Mouse (Mus musculus) embryonic facial prominence, embryonic 11.5 days (tissue): ENCODE data around the gene Sqor. TPM values are rescaled to one million over a fixed set of nuclear protein-coding genes. Genes with fewer than 3 reads are reported as not detected.

Source experiments
- ATAC-seq: fragments of 200-750 bp; cut with Nextera tagmentation; replicated peaks from 2 replicates; pipeline ENCODE4 v1.8.0; 2017; ENCODE audit warnings: low read depth; ENCODE audit not compliant: insufficient number of reproducible peaks, low FRiP score, low TSS enrichment
- DNase-seq: peaks from one replicate; pipeline ENCODE4 v3.0.0-alpha.2; 2015; ENCODE audit warnings: low spot score
- H3K27ac ChIP-seq: fragments of 300-500 bp; sonication (generic); replicated peaks from 2 replicates; pipeline ENCODE4 v1.5.1; 2014; ENCODE audit warnings: mild to moderate bottlenecking, low read depth, low read length, control low read depth
- H3K27me3 ChIP-seq: fragments of 300-500 bp; sonication (generic); 2 replicates; pipeline ENCODE4 v1.6.1; 2014; ENCODE audit warnings: mild to moderate bottlenecking, low read length, moderate library complexity, mixed read lengths; ENCODE audit not compliant: control insufficient read depth, insufficient read depth
- H3K36me3 ChIP-seq: fragments of 300-500 bp; sonication (generic); replicated peaks from 2 replicates; pipeline ENCODE4 v1.6.1; 2014; ENCODE audit warnings: low read depth, mild to moderate bottlenecking, low read length, moderate library complexity, mixed read lengths; ENCODE audit not compliant: control insufficient read depth, insufficient read depth
- H3K4me1 ChIP-seq: fragments of 300-500 bp; sonication (generic); 2 replicates; pipeline ENCODE4 v1.6.1; 2014; ENCODE audit warnings: low read length, mixed read lengths; ENCODE audit not compliant: control insufficient read depth, insufficient read depth
- H3K4me2 ChIP-seq: fragments of 300-500 bp; sonication (generic); 2 replicates; pipeline ENCODE4 v1.6.1; 2014; ENCODE audit warnings: low read depth, mild to moderate bottlenecking, control low read depth, low read length, moderate library complexity
- H3K4me3 ChIP-seq: fragments of 300-500 bp; sonication (generic); 2 replicates; pipeline ENCODE4 v1.5.1; 2014; ENCODE audit warnings: low read depth, low read length, control low read depth
- H3K9ac ChIP-seq: fragments of 300-500 bp; sonication (generic); replicated peaks from 2 replicates; pipeline ENCODE4 v1.6.1; 2014; ENCODE audit warnings: mild to moderate bottlenecking, control low read depth, low read length
- H3K9me3 ChIP-seq: fragments of 300-500 bp; sonication (generic); replicated peaks from 2 replicates; pipeline ENCODE4 v1.6.1; 2016; ENCODE audit warnings: mild to moderate bottlenecking, low read length, inconsistent platforms, mixed read lengths; ENCODE audit not compliant: control insufficient read depth
- WGBS: fragments of 180-500 bp; shearing (Covaris S2); extraction: QIAGEN DNeasy Blood & Tissue Kit; methylation state at CpG from one replicate; pipeline ENCODE4 v1.1.7; 2014; 5-methylcytosine and 5-hydroxymethylcytosine counted together
- polyA plus RNA-seq: library from polyadenylated mRNA; unstranded; fragments of >200 nt; fragmentation: Nextera tagmentation; extraction: Ambion mirVana; gene quantifications from 2 replicates; pipeline ENCODE4 v1.2.1, GENCODE M21; 2014

Gene Sqor
- polyA plus RNA-seq, 1 experiment from 2014 or later: 3.2 TPM

- WGBS: 23% methylated on average over 7 of the region's 7 CpGs
- no peaks in the 10 kb centered on the region for H3K4me1 ChIP-seq
- ATAC-seq (no peak), DNase-seq (no peak)
- no peak overlapping the region for H3K27ac ChIP-seq
- peak overlapping the region; percentile 86 for H3K9ac ChIP-seq
- H3K9me3 ChIP-seq: no peaks in the 10 kb centered on the region
- H3K4me2 ChIP-seq: peak overlapping the region; percentile 26
- H3K36me3 ChIP-seq: no peaks in the 10 kb centered on the region
- H3K4me3 ChIP-seq: peak overlapping the region; percentile 64
- no peaks in the 10 kb centered on the region for H3K27me3 ChIP-seq
Measured at GRCm38 (mm10) chr2:122739023-122739422, 26.0 kb upstream of the Sqor start.

GRCm38 (mm10) chr2:122746461-122746860 lies 18.6 kb upstream of the Sqor start:
- no peaks in the 10 kb centered on the region for H3K27me3 ChIP-seq
- H3K9me3 ChIP-seq: no peaks in the 10 kb centered on the region
- WGBS: 89% methylated on average over 9 of the region's 9 CpGs
- no peaks in the 10 kb centered on the region for H3K4me1 ChIP-seq
- H3K4me3 ChIP-seq: no peak overlapping the region
- DNase-seq: no peak
- H3K4me2 ChIP-seq: no peak overlapping the region
- H3K36me3 ChIP-seq: no peaks in the 10 kb centered on the region
- H3K9ac ChIP-seq: no peak overlapping the region
- no peak overlapping the region for H3K27ac ChIP-seq
- ATAC-seq: no peak

- H3K27me3 ChIP-seq: no peaks in the 10 kb centered on the region
- H3K4me3 ChIP-seq: no peak overlapping the region
- DNase-seq: peak; percentile 82
- H3K27ac ChIP-seq: no peak overlapping the region
- no peaks in the 10 kb centered on the region for H3K36me3 ChIP-seq
- WGBS: 16% methylated on average over 7 of the region's 7 CpGs
- ATAC-seq: no peak
- no peak overlapping the region for H3K4me2 ChIP-seq
- H3K9ac ChIP-seq: no peak overlapping the region
- H3K9me3 ChIP-seq: no peaks in the 10 kb centered on the region
- no peaks in the 10 kb centered on the region for H3K4me1 ChIP-seq
Measured at GRCm38 (mm10) chr2:122753739-122754343, 11.2 kb upstream of the Sqor start.

- Histone ChIP-seq H3K4me2 (no peak overlapping the region), H3K27ac (no peak overlapping the region), H3K9me3 (no peaks in the 10 kb centered on the region), H3K27me3 (no peaks in the 10 kb centered on the region), H3K4me1 (no peaks in the 10 kb centered on the region), H3K9ac (no peak overlapping the region), H3K4me3 (no peak overlapping the region), H3K36me3 (no peaks in the 10 kb centered on the region)
- ATAC-seq (no peak), DNase-seq (no peak)
- 88% methylated on average over 1 of the region's 1 CpGs for WGBS
Measured at GRCm38 (mm10) chr2:122759791-122760190, 5.2 kb upstream of the Sqor start.

DNA sequence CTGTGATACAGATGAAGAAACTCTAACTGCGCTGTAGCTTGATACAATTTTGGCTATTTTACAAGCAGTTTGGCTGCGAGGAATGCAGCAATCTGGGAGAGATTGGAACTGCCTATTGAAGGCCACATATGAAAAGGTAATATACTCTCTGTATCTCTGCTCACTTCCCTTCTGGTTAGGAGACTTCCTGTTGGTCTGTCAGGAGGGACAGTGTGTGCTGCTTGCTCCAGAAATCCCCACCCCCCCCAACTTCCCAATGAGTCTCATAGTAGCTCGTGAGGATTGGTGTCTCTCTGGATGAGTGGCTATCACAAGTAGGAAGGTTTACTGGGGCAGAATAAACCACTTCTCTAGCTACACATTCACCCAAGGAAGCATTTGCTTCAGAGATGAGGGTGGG lies 2.0 kb upstream of the Sqor start:
- no peak for ATAC-seq
- H3K4me1 ChIP-seq: no peaks in the 10 kb centered on the region
- no peak overlapping the region for H3K4me3 ChIP-seq
- H3K4me2 ChIP-seq: no peak overlapping the region
- no peak overlapping the region for H3K27ac ChIP-seq
- H3K27me3 ChIP-seq: peaks cover 2% of the 10 kb centered on the region; the same call in 1 of the 2 replicates
- no peak overlapping the region for H3K9ac ChIP-seq
- DNase-seq: no peak
- WGBS: 78% methylated on average over 3 of the region's 3 CpGs
- no peaks in the 10 kb centered on the region for H3K9me3 ChIP-seq
- H3K36me3 ChIP-seq: no peaks in the 10 kb centered on the region

DNA sequence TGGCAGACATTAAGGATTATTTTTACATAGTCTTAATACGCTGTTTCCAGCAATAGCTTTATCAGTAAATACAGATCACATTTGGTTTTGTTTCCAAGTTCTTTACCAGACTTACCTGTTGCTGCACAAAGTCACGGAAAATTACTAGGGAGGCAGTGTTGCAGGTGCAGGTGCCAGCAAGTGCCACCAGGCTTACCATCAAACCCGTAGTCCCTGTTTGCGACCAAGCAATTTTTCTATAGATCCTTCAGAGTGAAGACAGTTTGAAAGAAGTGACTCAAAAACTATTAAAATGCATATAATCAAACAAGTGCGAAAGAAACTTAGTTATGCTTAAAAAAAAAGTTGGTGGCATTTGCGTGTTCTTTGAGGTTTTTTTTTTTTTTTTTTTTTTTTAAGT lies 511 bp upstream of the Sqor start:
- Histone ChIP-seq H3K36me3 (no peaks in the 10 kb centered on the region), H3K27me3 (peaks cover 2% of the 10 kb centered on the region; the same call in 1 of the 2 replicates), H3K4me1 (no peaks in the 10 kb centered on the region), H3K27ac (no peak overlapping the region), H3K9ac (no peak overlapping the region), H3K9me3 (no peaks in the 10 kb centered on the region), H3K4me2 (no peak overlapping the region), H3K4me3 (no peak overlapping the region)
- no peak for ATAC-seq
- 46% methylated on average over 6 of the region's 6 CpGs for WGBS
- no peak for DNase-seq

DNA sequence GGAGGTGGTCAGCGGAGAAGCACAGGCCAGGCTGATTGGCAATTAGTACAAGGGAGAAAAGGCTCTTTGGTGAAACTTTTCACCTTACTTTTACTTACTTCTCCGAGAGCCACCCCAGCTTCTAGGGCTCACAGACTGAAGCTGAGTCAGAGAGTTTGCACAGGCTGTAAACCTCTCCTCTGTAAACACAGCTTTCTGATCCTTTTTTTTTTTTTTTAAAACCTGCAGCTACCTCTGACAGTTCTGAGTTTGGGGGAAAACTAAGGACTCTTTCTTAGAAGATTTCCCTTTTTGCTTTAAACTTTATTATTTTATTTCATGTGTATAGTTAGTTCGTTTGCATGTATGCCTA lies 733 bp downstream of the Sqor start:
- Histone ChIP-seq H3K4me1 (no peaks in the 10 kb centered on the region), H3K9ac (no peak overlapping the region), H3K9me3 (no peaks in the 10 kb centered on the region), H3K4me3 (peak overlapping the region; percentile 35), H3K36me3 (no peaks in the 10 kb centered on the region), H3K27ac (no peak overlapping the region), H3K27me3 (peaks cover 2% of the 10 kb centered on the region; the same call in 1 of the 2 replicates), H3K4me2 (peak overlapping the region; percentile 90; the same call in 1 of the 2 replicates)
- DNase-seq: no peak
- no peak for ATAC-seq
- 30% methylated on average over 3 of the region's 3 CpGs for WGBS

DNA sequence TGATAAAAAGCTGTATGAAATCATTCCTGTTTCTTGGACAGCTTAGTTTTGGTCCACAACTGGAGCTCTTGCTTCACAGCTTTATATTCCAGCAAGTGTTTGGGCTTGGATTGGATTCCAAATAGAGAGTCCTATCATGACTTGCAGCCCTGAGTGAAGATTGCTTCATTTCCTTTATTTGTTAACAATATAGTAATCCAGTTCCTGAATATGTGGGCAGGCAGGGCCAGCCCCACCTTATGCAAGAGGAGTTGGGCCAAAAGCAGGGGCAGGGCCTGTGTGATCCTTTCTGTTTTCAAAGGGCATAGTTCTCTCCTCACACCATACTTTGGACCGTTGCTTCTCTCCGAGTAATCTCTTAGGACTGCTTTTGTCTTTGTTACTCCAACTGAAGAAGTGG lies 6.0 kb downstream of the Sqor start:
- Histone ChIP-seq H3K27ac (no peak overlapping the region), H3K36me3 (no peaks in the 10 kb centered on the region), H3K9ac (no peak overlapping the region), H3K4me3 (no peak overlapping the region), H3K9me3 (no peaks in the 10 kb centered on the region), H3K4me1 (no peaks in the 10 kb centered on the region), H3K4me2 (no peak overlapping the region), H3K27me3 (peaks cover 2% of the 10 kb centered on the region; the same call in 1 of the 2 replicates)
- no peak for DNase-seq
- no peak for ATAC-seq
- 87% methylated on average over 2 of the region's 2 CpGs for WGBS
